Mouse (Mus musculus): ENCODE results near the gene Gng4. TPM values are rescaled to one million over a fixed set of nuclear protein-coding genes. Genes with fewer than 3 reads are reported as not detected.

Gng4 gene
- polyA plus RNA-seq (2014; fragmentation: Nextera tagmentation; extraction: Ambion mirVana): 0.55 TPM in 1 of 2 replicates, not detected in the other

DNA sequence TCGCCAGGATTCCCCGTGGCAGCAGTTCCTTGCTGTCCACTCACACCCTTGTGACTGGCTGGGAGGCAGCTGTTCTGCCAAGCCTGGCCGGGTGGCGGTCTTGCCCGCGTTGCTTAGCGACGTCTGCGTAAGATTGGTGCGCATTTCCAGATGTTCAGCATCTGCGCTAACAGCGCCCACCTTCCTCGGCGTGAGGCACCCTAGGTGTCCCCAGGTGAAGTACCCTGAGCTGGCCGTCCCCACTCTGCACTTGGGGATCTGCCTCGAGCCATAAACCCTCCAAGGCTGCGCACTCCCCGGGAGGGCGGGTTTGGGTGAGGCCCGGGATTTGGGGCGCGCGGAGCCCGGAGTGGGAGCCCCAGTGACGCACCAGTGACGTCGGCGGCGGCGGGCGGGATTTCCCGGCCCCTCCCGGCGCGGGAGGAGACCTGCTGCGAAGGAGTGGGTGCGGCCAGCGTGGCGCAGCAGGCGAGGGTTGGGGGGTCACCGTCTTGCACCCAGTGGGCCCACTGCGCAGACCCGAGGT lies at the start of gene Gng4:
Gene Gng4, plus strand, starts transcription at position 166 of the 526 bp plus-strand sequence.
- ATAC-seq (replicated peaks; ENCODE audit: low FRiP score) (peak; percentile 29; the same call in 1 of the 2 replicates), DNase-seq (ENCODE audit: low spot score) (peak; percentile 38)
- Histone ChIP-seq H3K27ac (ENCODE audit: low read depth, low read length) (no peak within 1 kb of the TSS), H3K36me3 (ENCODE audit: control insufficient read depth, insufficient read depth, low read length) (no peaks in the 10 kb centered on the region), H3K4me1 (replicated peaks; ENCODE audit: control insufficient read depth, insufficient read depth, low read length) (peaks cover 9% of the 10 kb centered on the region; the same call in 1 of the 2 replicates), H3K9me3 (ENCODE audit: control insufficient read depth, low read length) (no peaks in the 10 kb centered on the region), H3K4me2 (peak within 1 kb of the TSS; percentile 92), H3K27me3 (replicated peaks; ENCODE audit: control insufficient read depth, insufficient read depth, low read length) (peaks cover 42% of the 10 kb centered on the region), H3K9ac (ENCODE audit: low read depth, low read length) (no peak within 1 kb of the TSS), H3K4me3 (ENCODE audit: low read depth, low read length) (peak within 1 kb of the TSS; percentile 57)
- WGBS: under 1% methylated on average over 43 of the region's 43 CpGs

GRCm38 (mm10) chr13:13739232-13739631 lies 44.6 kb upstream of the Gng4 start:
- DNase-seq (ENCODE audit: low spot score): no peak
- Histone ChIP-seq H3K27ac (ENCODE audit: low read depth, low read length) (no peak overlapping the region), H3K9me3 (ENCODE audit: control insufficient read depth, low read length) (no peaks in the 10 kb centered on the region), H3K36me3 (ENCODE audit: control insufficient read depth, insufficient read depth, low read length) (no peaks in the 10 kb centered on the region), H3K9ac (ENCODE audit: low read depth, low read length) (no peak overlapping the region), H3K4me1 (replicated peaks; ENCODE audit: control insufficient read depth, insufficient read depth, low read length) (no peaks in the 10 kb centered on the region), H3K4me3 (ENCODE audit: low read depth, low read length) (no peak overlapping the region), H3K27me3 (replicated peaks; ENCODE audit: control insufficient read depth, insufficient read depth, low read length) (no peaks in the 10 kb centered on the region), H3K4me2 (no peak overlapping the region)
- no peak for ATAC-seq (replicated peaks; ENCODE audit: low FRiP score)
- 85% methylated on average over 4 of the region's 4 CpGs for WGBS

- Histone ChIP-seq H3K27me3 (replicated peaks; ENCODE audit: control insufficient read depth, insufficient read depth, low read length) (no peaks in the 10 kb centered on the region), H3K27ac (ENCODE audit: low read depth, low read length) (no peak overlapping the region), H3K4me2 (no peak overlapping the region), H3K36me3 (ENCODE audit: control insufficient read depth, insufficient read depth, low read length) (peaks cover 3% of the 10 kb centered on the region; the same call in 1 of the 2 replicates), H3K4me3 (ENCODE audit: low read depth, low read length) (no peak overlapping the region), H3K4me1 (replicated peaks; ENCODE audit: control insufficient read depth, insufficient read depth, low read length) (no peaks in the 10 kb centered on the region), H3K9ac (ENCODE audit: low read depth, low read length) (no peak overlapping the region), H3K9me3 (ENCODE audit: control insufficient read depth, low read length) (no peaks in the 10 kb centered on the region)
- ATAC-seq (replicated peaks; ENCODE audit: low FRiP score): no peak
- DNase-seq (ENCODE audit: low spot score): no peak
- WGBS: 91% methylated on average over 3 of the region's 3 CpGs
These were observed 37.9 kb upstream of the Gng4 start for GRCm38 (mm10) chr13:13745911-13746310.

- ATAC-seq (replicated peaks; ENCODE audit: low FRiP score) (no peak), DNase-seq (ENCODE audit: low spot score) (no peak)
- Histone ChIP-seq H3K4me1 (replicated peaks; ENCODE audit: control insufficient read depth, insufficient read depth, low read length) (no peaks in the 10 kb centered on the region), H3K36me3 (ENCODE audit: control insufficient read depth, insufficient read depth, low read length) (no peaks in the 10 kb centered on the region), H3K27ac (ENCODE audit: low read depth, low read length) (no peak overlapping the region), H3K9me3 (ENCODE audit: control insufficient read depth, low read length) (no peaks in the 10 kb centered on the region), H3K27me3 (replicated peaks; ENCODE audit: control insufficient read depth, insufficient read depth, low read length) (no peaks in the 10 kb centered on the region), H3K9ac (ENCODE audit: low read depth, low read length) (no peak overlapping the region), H3K4me3 (ENCODE audit: low read depth, low read length) (no peak overlapping the region), H3K4me2 (no peak overlapping the region)
These were observed 7.9 kb upstream of the Gng4 start for GRCm38 (mm10) chr13:13775778-13776494.

GRCm38 (mm10) chr13:13777052-13777451 lies 6.8 kb upstream of the Gng4 start:
- ATAC-seq (replicated peaks; ENCODE audit: low FRiP score) (no peak), DNase-seq (ENCODE audit: low spot score) (no peak)
- no peak overlapping the region for H3K4me2 ChIP-seq
- no peaks in the 10 kb centered on the region for H3K36me3 ChIP-seq (ENCODE audit: control insufficient read depth, insufficient read depth, low read length)
- no peaks in the 10 kb centered on the region for H3K4me1 ChIP-seq (replicated peaks; ENCODE audit: control insufficient read depth, insufficient read depth, low read length)
- H3K9ac ChIP-seq (ENCODE audit: low read depth, low read length): no peak overlapping the region
- H3K27ac ChIP-seq (ENCODE audit: low read depth, low read length): no peak overlapping the region
- no peak overlapping the region for H3K4me3 ChIP-seq (ENCODE audit: low read depth, low read length)
- 0 out of 2 replicates have a peak, but pooled peaks cover under 1% of the 10 kb centered on the region for H3K27me3 ChIP-seq (replicated peaks; ENCODE audit: control insufficient read depth, insufficient read depth, low read length)
- 85% methylated on average over 11 of the region's 11 CpGs for WGBS
- no peaks in the 10 kb centered on the region for H3K9me3 ChIP-seq (ENCODE audit: control insufficient read depth, low read length)

- H3K27ac ChIP-seq (ENCODE audit: low read depth, low read length): no peak overlapping the region
- H3K36me3 ChIP-seq (ENCODE audit: control insufficient read depth, insufficient read depth, low read length): no peaks in the 10 kb centered on the region
- no peak overlapping the region for H3K4me2 ChIP-seq
- H3K4me3 ChIP-seq (ENCODE audit: low read depth, low read length): no peak overlapping the region
- H3K9ac ChIP-seq (ENCODE audit: low read depth, low read length): no peak overlapping the region
- 89% methylated on average over 8 of the region's 8 CpGs for WGBS
- no peaks in the 10 kb centered on the region for H3K4me1 ChIP-seq (replicated peaks; ENCODE audit: control insufficient read depth, insufficient read depth, low read length)
- peaks cover 4% of the 10 kb centered on the region for H3K27me3 ChIP-seq (replicated peaks; ENCODE audit: control insufficient read depth, insufficient read depth, low read length)
- no peak for ATAC-seq (replicated peaks; ENCODE audit: low FRiP score)
- no peaks in the 10 kb centered on the region for H3K9me3 ChIP-seq (ENCODE audit: control insufficient read depth, low read length)
- DNase-seq (ENCODE audit: low spot score): no peak
These were observed 6.2 kb upstream of the Gng4 start for GRCm38 (mm10) chr13:13777696-13778095.

- Histone ChIP-seq H3K4me3 (ENCODE audit: low read depth, low read length) (no peak overlapping the region), H3K9me3 (ENCODE audit: control insufficient read depth, low read length) (no peaks in the 10 kb centered on the region), H3K4me2 (no peak overlapping the region), H3K4me1 (replicated peaks; ENCODE audit: control insufficient read depth, insufficient read depth, low read length) (peaks cover 4% of the 10 kb centered on the region; the same call in 1 of the 2 replicates), H3K36me3 (ENCODE audit: control insufficient read depth, insufficient read depth, low read length) (no peaks in the 10 kb centered on the region), H3K27ac (ENCODE audit: low read depth, low read length) (no peak overlapping the region), H3K9ac (ENCODE audit: low read depth, low read length) (no peak overlapping the region), H3K27me3 (replicated peaks; ENCODE audit: control insufficient read depth, insufficient read depth, low read length) (peaks cover 16% of the 10 kb centered on the region)
- peak; percentile 54; the same call in 1 of the 2 replicates for ATAC-seq (replicated peaks; ENCODE audit: low FRiP score)
- 73% methylated on average over 1 of the region's 1 CpGs for WGBS
- no peak for DNase-seq (ENCODE audit: low spot score)
These were observed 4.9 kb upstream of the Gng4 start for GRCm38 (mm10) chr13:13778837-13779458.

GRCm38 (mm10) chr13:13780271-13780670 lies 3.6 kb upstream of the Gng4 start:
- ATAC-seq (replicated peaks; ENCODE audit: low FRiP score) (no peak), DNase-seq (ENCODE audit: low spot score) (no peak)
- Histone ChIP-seq H3K4me2 (no peak overlapping the region), H3K36me3 (ENCODE audit: control insufficient read depth, insufficient read depth, low read length) (no peaks in the 10 kb centered on the region), H3K9ac (ENCODE audit: low read depth, low read length) (no peak overlapping the region), H3K27me3 (replicated peaks; ENCODE audit: control insufficient read depth, insufficient read depth, low read length) (peaks cover 30% of the 10 kb centered on the region), H3K9me3 (ENCODE audit: control insufficient read depth, low read length) (no peaks in the 10 kb centered on the region), H3K4me1 (replicated peaks; ENCODE audit: control insufficient read depth, insufficient read depth, low read length) (peaks cover 7% of the 10 kb centered on the region; the same call in 1 of the 2 replicates), H3K27ac (ENCODE audit: low read depth, low read length) (no peak overlapping the region), H3K4me3 (ENCODE audit: low read depth, low read length) (no peak overlapping the region)
- WGBS: 64% methylated on average over 3 of the region's 3 CpGs
